Mouse (Mus musculus): ENCODE results near the gene Mas1. TPM values are rescaled to one million over a fixed set of nuclear protein-coding genes. Genes with fewer than 3 reads are reported as not detected.

Gene Mas1
- polyA plus RNA-seq, 1 experiment from 2014 or later, result 0.54 TPM

- WGBS (ENCODE audit: insufficient replicate concordance), result 54% methylated on average over 3 of the region's 3 CpGs
- Histone ChIP-seq H3K27ac (ENCODE audit: low read depth, low read length) (no peak overlapping the region), H3K36me3 (ENCODE audit: control insufficient read depth, insufficient read depth, low read length) (no peaks in the 10 kb centered on the region), H3K4me2 (no peak overlapping the region), H3K27me3 (ENCODE audit: control insufficient read depth, insufficient read depth, low read length) (no peaks in the 10 kb centered on the region), H3K4me1 (ENCODE audit: control insufficient read depth, insufficient read depth, low read length) (0 out of 2 replicates have a peak, but pooled peaks cover 5% of the 10 kb centered on the region), H3K9me3 (replicated peaks; ENCODE audit: control insufficient read depth, low read length) (no peaks in the 10 kb centered on the region), H3K4me3 (ENCODE audit: low read depth, low read length) (no peak overlapping the region), H3K9ac (ENCODE audit: low read depth, low read length) (no peak overlapping the region)
- ATAC-seq (replicated peaks; ENCODE audit: insufficient number of reproducible peaks, low FRiP score, low TSS enrichment), result no peak
Measured at GRCm38 (mm10) chr17:12865407-12865806, 2.5 kb downstream of the Mas1 start.

DNA sequence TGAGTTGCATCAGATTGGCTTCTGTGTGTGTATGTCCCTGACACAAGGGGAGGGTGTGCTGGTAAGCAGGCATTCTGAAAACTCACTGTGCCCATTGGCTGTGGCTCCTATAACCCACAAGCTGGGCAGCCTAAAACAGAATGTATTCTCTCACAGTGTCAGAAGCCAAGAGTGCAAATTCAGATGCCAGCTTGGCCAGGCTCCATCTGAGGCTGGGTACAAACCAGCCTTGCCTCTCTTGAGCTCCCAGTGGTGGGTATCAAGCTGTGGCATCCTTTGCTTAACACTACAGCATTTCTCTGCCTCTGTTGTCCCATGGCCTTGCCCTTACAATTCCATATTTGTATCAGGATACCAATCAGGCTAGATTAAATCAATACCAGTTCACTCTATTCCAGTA lies 3.8 kb downstream of the Mas1 start:
- no peaks in the 10 kb centered on the region for H3K27me3 ChIP-seq (ENCODE audit: control insufficient read depth, insufficient read depth, low read length)
- ATAC-seq (replicated peaks; ENCODE audit: insufficient number of reproducible peaks, low FRiP score, low TSS enrichment), result no peak
- H3K4me3 ChIP-seq (ENCODE audit: low read depth, low read length), result no peak overlapping the region

GRCm38 (mm10) chr17:12859006-12859520 lies 8.9 kb downstream of the Mas1 start:
- no peaks in the 10 kb centered on the region for H3K36me3 ChIP-seq (ENCODE audit: control insufficient read depth, insufficient read depth, low read length)
- 72% methylated on average over 8 of the region's 8 CpGs for WGBS (ENCODE audit: insufficient replicate concordance)
- no peak overlapping the region for H3K4me3 ChIP-seq (ENCODE audit: low read depth, low read length)
- H3K27ac ChIP-seq (ENCODE audit: low read depth, low read length), result no peak overlapping the region
- no peak overlapping the region for H3K9ac ChIP-seq (ENCODE audit: low read depth, low read length)
- no peaks in the 10 kb centered on the region for H3K9me3 ChIP-seq (replicated peaks; ENCODE audit: control insufficient read depth, low read length)
- no peaks in the 10 kb centered on the region for H3K4me1 ChIP-seq (ENCODE audit: control insufficient read depth, insufficient read depth, low read length)
- H3K27me3 ChIP-seq (ENCODE audit: control insufficient read depth, insufficient read depth, low read length), result no peaks in the 10 kb centered on the region
- H3K4me2 ChIP-seq, result no peak overlapping the region
- ATAC-seq (replicated peaks; ENCODE audit: insufficient number of reproducible peaks, low FRiP score, low TSS enrichment), result no peak

More for the DNA sequence above, 3.8 kb downstream of the Mas1 start:
- Histone ChIP-seq H3K9ac (ENCODE audit: low read depth, low read length) (no peak overlapping the region), H3K9me3 (replicated peaks; ENCODE audit: control insufficient read depth, low read length) (no peaks in the 10 kb centered on the region), H3K36me3 (ENCODE audit: control insufficient read depth, insufficient read depth, low read length) (no peaks in the 10 kb centered on the region), H3K27ac (ENCODE audit: low read depth, low read length) (no peak overlapping the region), H3K4me2 (no peak overlapping the region), H3K4me1 (ENCODE audit: control insufficient read depth, insufficient read depth, low read length) (0 out of 2 replicates have a peak, but pooled peaks cover 5% of the 10 kb centered on the region)

GRCm38 (mm10) chr17:12858072-12858471 lies 9.9 kb downstream of the Mas1 start:
- 38% methylated on average over 4 of the region's 4 CpGs for WGBS (ENCODE audit: insufficient replicate concordance)
- no peak overlapping the region for H3K4me3 ChIP-seq (ENCODE audit: low read depth, low read length)
- no peak for ATAC-seq (replicated peaks; ENCODE audit: insufficient number of reproducible peaks, low FRiP score, low TSS enrichment)
- H3K4me1 ChIP-seq (ENCODE audit: control insufficient read depth, insufficient read depth, low read length), result no peaks in the 10 kb centered on the region
- H3K27ac ChIP-seq (ENCODE audit: low read depth, low read length), result no peak overlapping the region
- no peaks in the 10 kb centered on the region for H3K27me3 ChIP-seq (ENCODE audit: control insufficient read depth, insufficient read depth, low read length)
- no peak overlapping the region for H3K4me2 ChIP-seq
- no peak overlapping the region for H3K9ac ChIP-seq (ENCODE audit: low read depth, low read length)
- H3K9me3 ChIP-seq (replicated peaks; ENCODE audit: control insufficient read depth, low read length), result no peaks in the 10 kb centered on the region
- H3K36me3 ChIP-seq (ENCODE audit: control insufficient read depth, insufficient read depth, low read length), result no peaks in the 10 kb centered on the region

DNA sequence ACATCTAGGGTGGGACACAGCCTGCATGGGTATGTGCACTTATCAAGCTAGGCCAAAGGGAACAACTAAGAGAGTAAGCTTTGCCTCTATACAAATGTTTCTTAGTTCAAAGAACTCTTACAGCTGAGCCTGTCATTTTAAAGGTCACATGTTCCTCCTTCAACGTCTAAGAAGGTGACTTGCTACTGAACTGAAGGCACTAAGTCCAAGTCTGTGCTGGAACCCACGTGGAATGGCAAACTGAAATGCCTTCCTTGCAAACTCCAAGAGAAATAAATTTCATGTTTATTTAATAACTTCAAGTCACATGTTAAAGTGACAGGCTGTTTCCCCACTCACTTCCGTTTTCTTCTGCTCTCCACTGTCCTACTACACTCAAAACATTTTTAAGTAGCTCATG lies 10.5 kb downstream of the Mas1 start:
- H3K4me3 ChIP-seq (ENCODE audit: low read depth, low read length), result no peak overlapping the region
- H3K4me2 ChIP-seq, result no peak overlapping the region
- no peak overlapping the region for H3K9ac ChIP-seq (ENCODE audit: low read depth, low read length)
- no peak overlapping the region for H3K27ac ChIP-seq (ENCODE audit: low read depth, low read length)
- no peak for ATAC-seq (replicated peaks; ENCODE audit: insufficient number of reproducible peaks, low FRiP score, low TSS enrichment)
- H3K36me3 ChIP-seq (ENCODE audit: control insufficient read depth, insufficient read depth, low read length), result no peaks in the 10 kb centered on the region
- 50% methylated on average over 3 of the region's 3 CpGs for WGBS (ENCODE audit: insufficient replicate concordance)
- no peaks in the 10 kb centered on the region for H3K27me3 ChIP-seq (ENCODE audit: control insufficient read depth, insufficient read depth, low read length)
- H3K4me1 ChIP-seq (ENCODE audit: control insufficient read depth, insufficient read depth, low read length), result no peaks in the 10 kb centered on the region
- no peaks in the 10 kb centered on the region for H3K9me3 ChIP-seq (replicated peaks; ENCODE audit: control insufficient read depth, low read length)

- Histone ChIP-seq H3K4me2 (no peak overlapping the region), H3K36me3 (ENCODE audit: control insufficient read depth, insufficient read depth, low read length) (no peaks in the 10 kb centered on the region), H3K4me1 (ENCODE audit: control insufficient read depth, insufficient read depth, low read length) (no peaks in the 10 kb centered on the region), H3K9ac (ENCODE audit: low read depth, low read length) (no peak overlapping the region), H3K4me3 (ENCODE audit: low read depth, low read length) (no peak overlapping the region), H3K27me3 (ENCODE audit: control insufficient read depth, insufficient read depth, low read length) (peaks cover 3% of the 10 kb centered on the region; the same call in 1 of the 2 replicates), H3K9me3 (replicated peaks; ENCODE audit: control insufficient read depth, low read length) (no peaks in the 10 kb centered on the region), H3K27ac (ENCODE audit: low read depth, low read length) (no peak overlapping the region)
- ATAC-seq (replicated peaks; ENCODE audit: insufficient number of reproducible peaks, low FRiP score, low TSS enrichment), result no peak
- 89% methylated on average over 11 of the region's 11 CpGs for WGBS (ENCODE audit: insufficient replicate concordance)
Measured at GRCm38 (mm10) chr17:12854386-12854785, 13.6 kb downstream of the Mas1 start.

GRCm38 (mm10) chr17:12853821-12854220 lies 14.1 kb downstream of the Mas1 start:
- Histone ChIP-seq H3K36me3 (ENCODE audit: control insufficient read depth, insufficient read depth, low read length) (no peaks in the 10 kb centered on the region), H3K9me3 (replicated peaks; ENCODE audit: control insufficient read depth, low read length) (no peaks in the 10 kb centered on the region), H3K4me1 (ENCODE audit: control insufficient read depth, insufficient read depth, low read length) (no peaks in the 10 kb centered on the region), H3K27me3 (ENCODE audit: control insufficient read depth, insufficient read depth, low read length) (peaks cover 3% of the 10 kb centered on the region; the same call in 1 of the 2 replicates), H3K9ac (ENCODE audit: low read depth, low read length) (no peak overlapping the region), H3K4me3 (ENCODE audit: low read depth, low read length) (no peak overlapping the region), H3K27ac (ENCODE audit: low read depth, low read length) (no peak overlapping the region), H3K4me2 (no peak overlapping the region)
- WGBS (ENCODE audit: insufficient replicate concordance), result 80% methylated on average over 2 of the region's 2 CpGs
- ATAC-seq (replicated peaks; ENCODE audit: insufficient number of reproducible peaks, low FRiP score, low TSS enrichment), result no peak

GRCm38 (mm10) chr17:12851689-12852088 lies 16.3 kb downstream of the Mas1 start:
- Histone ChIP-seq H3K4me2 (no peak overlapping the region), H3K27ac (ENCODE audit: low read depth, low read length) (no peak overlapping the region), H3K4me3 (ENCODE audit: low read depth, low read length) (no peak overlapping the region), H3K9ac (ENCODE audit: low read depth, low read length) (no peak overlapping the region), H3K36me3 (ENCODE audit: control insufficient read depth, insufficient read depth, low read length) (no peaks in the 10 kb centered on the region), H3K9me3 (replicated peaks; ENCODE audit: control insufficient read depth, low read length) (no peaks in the 10 kb centered on the region), H3K4me1 (ENCODE audit: control insufficient read depth, insufficient read depth, low read length) (no peaks in the 10 kb centered on the region), H3K27me3 (ENCODE audit: control insufficient read depth, insufficient read depth, low read length) (peaks cover 3% of the 10 kb centered on the region; the same call in 1 of the 2 replicates)
- 73% methylated on average over 11 of the region's 11 CpGs for WGBS (ENCODE audit: insufficient replicate concordance)
- ATAC-seq (replicated peaks; ENCODE audit: insufficient number of reproducible peaks, low FRiP score, low TSS enrichment), result no peak

- WGBS (ENCODE audit: insufficient replicate concordance), result 86% methylated on average over 8 of the region's 8 CpGs
- Histone ChIP-seq H3K27ac (ENCODE audit: low read depth, low read length) (no peak overlapping the region), H3K9me3 (replicated peaks; ENCODE audit: control insufficient read depth, low read length) (no peaks in the 10 kb centered on the region), H3K4me3 (ENCODE audit: low read depth, low read length) (no peak overlapping the region), H3K27me3 (ENCODE audit: control insufficient read depth, insufficient read depth, low read length) (peaks cover 3% of the 10 kb centered on the region; the same call in 1 of the 2 replicates), H3K4me2 (no peak overlapping the region), H3K36me3 (ENCODE audit: control insufficient read depth, insufficient read depth, low read length) (no peaks in the 10 kb centered on the region), H3K9ac (ENCODE audit: low read depth, low read length) (no peak overlapping the region), H3K4me1 (ENCODE audit: control insufficient read depth, insufficient read depth, low read length) (no peaks in the 10 kb centered on the region)
- ATAC-seq (replicated peaks; ENCODE audit: insufficient number of reproducible peaks, low FRiP score, low TSS enrichment), result no peak
Measured at GRCm38 (mm10) chr17:12849778-12850382, 18.1 kb downstream of the Mas1 start.
